Mouse (Mus musculus): ENCODE results near the gene Tspyl4.

Gene Tspyl4

DNA sequence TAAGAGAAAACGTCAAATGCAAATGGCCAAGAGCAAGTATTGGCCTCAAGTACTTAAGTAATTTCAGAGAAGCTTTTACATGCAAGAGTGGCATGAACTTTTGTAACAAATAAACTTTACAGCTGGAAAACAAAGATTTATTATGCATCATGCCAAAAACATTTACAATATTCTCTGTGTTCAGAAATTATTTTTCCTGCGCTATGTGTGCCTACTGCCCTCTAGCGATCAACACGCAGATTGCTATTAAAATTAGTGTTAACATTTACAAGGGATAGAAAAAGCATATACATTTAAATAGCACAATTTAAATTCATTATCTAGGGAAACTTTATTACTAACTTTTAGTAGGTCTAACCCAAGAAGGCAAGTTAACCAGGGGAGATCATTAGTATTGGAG is 29.5 kb downstream of the Tspyl4 start:
- DNase-seq: no peak

DNA sequence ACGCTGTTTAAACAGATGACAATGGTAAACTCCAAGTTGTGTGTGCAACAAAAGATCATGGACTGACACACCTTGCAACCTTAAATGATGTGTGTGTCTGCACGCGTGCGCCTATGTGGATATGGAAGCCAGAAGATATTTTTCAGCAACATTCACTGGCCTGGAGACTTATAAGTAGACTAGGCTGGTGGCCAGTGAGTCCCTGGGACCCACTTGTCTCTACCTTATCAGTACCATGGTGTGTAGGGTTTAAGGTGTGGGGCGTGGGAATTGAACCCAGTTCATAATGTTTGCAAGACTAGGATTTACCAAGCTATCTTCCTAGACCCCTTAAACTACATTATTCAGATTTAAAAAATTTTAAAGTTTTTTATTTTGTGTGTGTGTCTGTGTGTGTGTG is 29.9 kb downstream of the Tspyl4 start:
- no peak for DNase-seq

DNA sequence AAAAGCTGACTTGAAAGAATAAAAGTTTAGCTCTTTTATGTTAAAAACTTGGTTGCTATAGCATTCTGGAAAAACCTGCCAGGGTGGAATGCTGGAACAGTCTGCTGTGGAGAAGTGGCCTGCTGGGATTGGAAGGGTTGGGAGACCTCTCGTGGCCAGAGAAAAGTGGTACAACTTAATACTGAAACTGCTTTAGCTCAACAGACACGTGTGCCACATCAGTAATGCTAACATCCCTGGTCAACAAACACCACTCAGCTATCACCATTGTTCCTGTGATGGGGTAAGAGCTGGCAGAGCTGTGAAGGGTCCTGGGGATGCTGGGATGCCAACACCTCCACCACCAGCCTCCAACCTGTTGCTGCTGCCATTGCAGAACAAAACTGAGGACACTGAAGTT is 31.1 kb downstream of the Tspyl4 start:
- DNase-seq: peak; percentile 41

DNA sequence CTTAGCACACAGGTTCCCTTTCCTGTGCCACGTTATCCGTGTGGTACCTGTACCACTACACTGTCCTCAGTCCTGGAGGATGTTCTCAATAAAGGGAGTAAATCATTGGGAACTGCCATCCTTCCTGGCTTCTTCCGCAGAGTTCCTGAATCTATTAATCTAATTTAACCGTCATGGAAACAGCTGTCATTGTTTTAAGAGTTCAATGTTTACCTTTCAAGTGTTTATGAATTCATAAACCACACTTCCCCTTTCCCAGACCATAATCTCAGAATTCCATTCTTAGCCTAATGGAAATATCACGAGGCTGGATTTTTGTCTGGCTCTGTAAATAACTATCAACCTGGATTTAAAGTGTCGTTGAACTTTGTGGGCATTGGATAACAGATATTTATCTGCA is 43.8 kb downstream of the Tspyl4 start:
- DNase-seq: no peak

DNA sequence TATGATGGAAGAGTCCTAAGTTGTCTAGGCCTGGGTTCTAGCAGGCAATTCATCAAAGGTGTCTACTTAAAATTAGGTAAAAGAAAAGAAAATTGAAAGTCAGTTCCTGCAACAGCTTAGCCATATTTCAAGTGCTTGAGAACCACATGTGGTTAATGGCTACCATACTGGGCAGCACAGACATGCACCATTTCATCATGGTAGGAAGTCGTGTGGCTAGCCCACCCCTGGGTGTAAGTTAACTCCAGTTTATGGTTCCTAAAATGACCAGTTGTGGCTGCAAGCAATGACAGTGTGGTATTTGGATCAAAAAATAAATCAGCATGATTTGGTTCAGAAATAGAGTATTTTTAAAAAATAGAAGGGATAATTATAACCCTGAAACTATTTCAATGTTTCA is 44.6 kb downstream of the Tspyl4 start:
- no peak for DNase-seq
